Mouse (Mus musculus) ES-CJ7 (cell line): ENCODE measurements at regions not wholly inside any gene's neighbourhood (a gene's known extent, or its start where the extent isn't known, plus 50 kb on each side); places are given as distances from the start of the nearest gene placed in this dataset.
A peak's percentile ranks its signal among the peaks of the same experiment; 100 is the strongest.

ENCODE experiments used
- DNase-seq: peaks from one replicate; pipeline ENCODE4 v3.0.0; 2011; ENCODE audit warnings: low read depth, low spot score

- DNase-seq, result no peak
These were observed 813.6 kb downstream of the Gm9008 start for GRCm38 (mm10) chr6:75683935-75684334.

DNA sequence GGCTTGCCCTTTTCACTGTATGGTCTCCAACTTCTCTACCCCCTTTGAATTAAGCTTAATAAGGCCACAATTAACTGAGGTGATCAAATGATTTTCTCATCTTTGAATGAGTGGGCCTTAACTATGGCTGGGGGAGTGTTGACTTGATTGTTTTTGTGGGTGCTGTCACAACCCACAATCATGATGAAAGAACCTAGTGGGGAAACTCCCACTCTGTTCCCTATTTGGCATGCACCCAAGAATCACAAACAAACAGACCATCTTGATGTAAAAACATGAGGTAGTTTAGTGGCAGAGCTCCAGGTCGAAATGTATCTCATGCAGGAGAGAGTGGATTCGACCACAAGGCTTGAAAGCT is 853.2 kb downstream of the Gm9008 start:
- DNase-seq, result peak; percentile 14

- peak; percentile 72 for DNase-seq
These were observed 853.8 kb downstream of the Gm9008 start for GRCm38 (mm10) chr6:75643581-75644362.

DNA sequence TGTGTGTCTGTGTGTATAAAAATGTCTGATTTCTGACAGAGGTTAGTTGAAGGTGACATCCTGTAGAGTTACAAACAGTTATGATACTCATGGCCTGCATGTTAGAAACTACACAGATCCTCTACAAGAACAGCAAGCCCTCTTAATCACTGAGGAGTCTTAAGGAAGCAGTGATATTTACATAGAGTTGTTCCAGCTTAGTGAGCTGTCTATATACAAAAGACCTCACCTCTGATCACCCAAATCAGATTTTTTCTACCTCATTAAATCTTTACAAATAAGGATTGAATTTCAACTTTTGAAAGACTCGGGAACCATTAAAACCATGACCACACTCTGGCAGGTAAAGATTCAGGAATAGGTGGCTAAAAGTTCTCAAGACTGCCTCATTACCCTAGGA is 861.5 kb downstream of the Gm9008 start:
- no peak for DNase-seq

- peak; percentile 16 for DNase-seq
These were observed 894.9 kb downstream of the Gm9008 start for GRCm38 (mm10) chr6:75602536-75603279.

GRCm38 (mm10) chr6:75558431-75558830 is 939.2 kb downstream of the Gm9008 start:
- DNase-seq, result no peak

GRCm38 (mm10) chr6:75542247-75542700 is 955.3 kb downstream of the Gm9008 start:
- no peak for DNase-seq

DNA sequence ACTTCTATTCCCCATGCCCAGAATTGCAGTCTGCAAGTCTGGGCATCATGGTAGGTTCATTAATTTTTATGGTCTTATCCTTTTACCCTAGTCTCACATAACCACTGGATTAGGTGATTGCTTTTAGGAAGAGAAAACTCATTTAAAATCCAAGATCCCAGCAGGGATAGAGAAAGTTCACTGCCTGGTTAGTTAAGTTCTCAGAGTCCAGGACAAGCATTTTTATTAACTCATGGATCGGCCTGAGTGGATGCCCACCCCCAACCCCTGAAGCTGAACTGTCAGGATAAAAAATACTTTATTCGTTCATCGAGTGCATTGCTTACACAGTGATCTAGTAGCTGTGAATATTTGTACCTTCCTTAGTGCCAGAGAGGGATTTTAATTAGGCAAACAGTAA is 957.9 kb downstream of the Gm9008 start:
- no peak for DNase-seq
